Mouse (Mus musculus) cortical plate, adult 2 months (tissue): ENCODE data around the gene Sytl3. TPM values are rescaled to one million over a fixed set of nuclear protein-coding genes. Genes with fewer than 3 reads are reported as not detected.

Source experiments
- H3K27ac ChIP-seq: fragments of 200-500 bp; 2 replicates; pipeline ENCODE4 v1.5.1; 2012; ENCODE audit warnings: low read length, control low read depth, inconsistent platforms; ENCODE audit not compliant: insufficient read depth
- H3K4me1 ChIP-seq: fragments of 200-500 bp; 2 replicates; pipeline ENCODE4 v1.6.1; 2011; ENCODE audit warnings: low read length; ENCODE audit not compliant: control insufficient read depth, insufficient read depth
- H3K4me3 ChIP-seq: fragments of 200-500 bp; 2 replicates; pipeline ENCODE4 v1.5.1; 2011; ENCODE audit warnings: mild to moderate bottlenecking, low read length, control low read depth; ENCODE audit not compliant: insufficient read depth
- CTCF ChIP-seq: fragments of 200-500 bp; IDR thresholded peaks from 2 replicates; pipeline ENCODE4 v1.5.1; 2011; ENCODE audit warnings: mild to moderate bottlenecking, control low read depth, low read length; ENCODE audit not compliant: insufficient read depth; ENCODE audit errors: extremely low read depth
- POLR2A ChIP-seq: fragments of 200-500 bp; IDR thresholded peaks from 2 replicates; pipeline ENCODE4 v1.6.1; 2011; ENCODE audit warnings: mild to moderate bottlenecking, low read length, control low read depth; ENCODE audit not compliant: insufficient read depth; ENCODE audit errors: extremely low read depth
- polyA plus RNA-seq: library from polyadenylated mRNA; depleted of rRNA; stranded (reverse); fragments of >200 nt; gene quantifications from 2 replicates; pipeline ENCODE4 v1.2.3, GENCODE M21; 2012

Gene Sytl3
- polyA plus RNA-seq, 1 experiment, result 0.13 TPM

DNA sequence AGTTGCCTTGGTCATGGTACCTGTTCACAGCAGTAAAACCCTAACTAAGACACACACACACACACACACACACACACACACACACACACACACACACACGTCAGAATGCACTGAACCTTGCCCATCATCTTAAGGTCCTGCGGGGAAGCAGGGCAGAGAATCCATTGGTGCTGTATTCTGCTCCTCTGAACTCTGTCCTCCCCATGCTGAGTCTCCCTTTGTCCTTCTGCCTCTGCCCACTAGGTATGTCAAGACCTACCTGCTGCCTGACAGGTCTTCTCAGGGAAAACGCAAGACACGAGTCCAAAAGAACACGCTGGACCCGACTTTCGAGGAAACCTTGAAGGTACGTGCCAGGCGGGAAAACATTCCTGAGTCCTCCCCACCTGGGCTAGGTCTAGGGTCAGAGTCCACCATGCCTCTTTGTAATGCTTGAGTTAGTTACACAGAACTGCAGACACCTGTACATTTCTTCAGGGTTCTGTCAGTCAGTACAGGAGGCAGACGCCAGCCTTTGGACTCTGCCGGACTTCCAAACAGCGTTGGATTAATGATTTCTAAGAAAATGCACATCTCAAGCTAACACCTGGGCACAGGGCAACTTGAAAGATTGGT lies 69.2 kb downstream of the Sytl3 start:
- TF ChIP-seq CTCF (no peak), POLR2A (no peak)
- Histone ChIP-seq H3K4me1 (no peaks in the 10 kb centered on the region), H3K4me3 (no peak overlapping the region), H3K27ac (no peak overlapping the region)

DNA sequence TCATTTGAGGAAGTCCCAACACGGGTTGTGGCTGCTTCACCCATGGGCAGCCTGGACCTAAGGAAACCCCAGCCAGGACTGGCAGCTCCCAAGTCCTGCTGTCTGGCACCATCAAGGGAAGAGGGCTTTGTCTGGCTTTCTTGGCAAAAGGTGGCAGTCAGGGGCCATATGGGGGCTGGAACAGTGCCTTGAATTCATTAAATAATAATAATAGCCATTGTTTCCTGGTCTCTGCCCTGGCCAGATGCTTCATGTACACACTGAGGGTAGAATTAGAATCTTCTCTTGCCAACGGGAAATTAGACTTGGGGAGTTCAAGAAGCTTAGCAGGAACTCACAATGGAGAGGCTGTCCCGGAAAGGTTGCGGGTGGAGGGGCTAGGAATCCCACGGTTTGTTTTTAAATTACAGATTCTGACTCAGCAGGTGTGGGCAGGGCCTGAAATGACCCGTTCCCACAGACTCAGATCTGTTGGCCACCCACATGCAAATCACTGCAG lies 70.4 kb downstream of the Sytl3 start:
- Histone ChIP-seq H3K27ac (no peak overlapping the region), H3K4me1 (no peaks in the 10 kb centered on the region), H3K4me3 (no peak overlapping the region)
- TF ChIP-seq POLR2A, result no peak
- no peak for TF ChIP-seq CTCF

DNA sequence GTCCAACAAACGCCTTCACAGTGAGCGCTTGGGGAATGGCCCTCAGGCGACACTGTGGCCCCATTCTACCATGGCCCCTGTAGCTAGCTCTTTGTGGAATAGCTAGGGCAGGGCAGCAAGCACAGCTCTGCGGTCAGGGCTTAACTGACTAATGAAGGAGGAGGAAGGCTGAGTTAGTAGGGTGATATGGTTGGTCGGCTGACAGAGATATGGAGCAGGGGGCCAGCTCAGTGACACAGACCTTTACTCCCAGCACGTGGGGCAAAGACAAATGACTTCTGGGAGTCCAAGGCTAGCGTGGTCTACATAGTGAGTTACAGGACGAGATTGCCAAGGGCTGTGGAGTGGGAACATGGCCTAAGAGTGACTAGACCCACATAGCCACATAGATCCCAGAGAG lies 72.2 kb downstream of the Sytl3 start:
- no peak overlapping the region for H3K27ac ChIP-seq
- no peak for TF ChIP-seq POLR2A
- TF ChIP-seq CTCF, result no peak
- no peaks in the 10 kb centered on the region for H3K4me1 ChIP-seq
- H3K4me3 ChIP-seq, result no peak overlapping the region

DNA sequence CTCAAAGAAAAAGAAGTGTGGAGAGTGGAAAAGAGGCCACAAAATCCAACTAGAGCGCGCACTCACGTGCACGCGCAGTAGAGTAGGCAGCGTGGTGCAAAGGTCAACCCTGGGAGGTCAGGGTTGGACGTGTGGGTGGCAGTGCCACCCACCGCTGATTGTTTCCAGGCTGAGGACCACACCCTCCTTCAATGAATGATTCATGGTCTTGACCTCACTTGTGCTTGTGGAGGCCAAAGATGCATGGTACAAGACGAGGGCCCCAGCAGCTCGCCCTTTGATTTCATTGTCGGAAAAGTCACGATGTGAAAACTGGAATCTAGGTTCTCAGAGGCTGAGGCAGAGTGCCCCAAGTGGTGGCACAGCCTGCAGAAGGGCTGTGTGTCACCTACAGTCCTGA lies 72.7 kb downstream of the Sytl3 start:
- Histone ChIP-seq H3K4me1 (no peaks in the 10 kb centered on the region), H3K4me3 (no peak overlapping the region), H3K27ac (no peak overlapping the region)
- no peak for TF ChIP-seq POLR2A
- no peak for TF ChIP-seq CTCF

DNA sequence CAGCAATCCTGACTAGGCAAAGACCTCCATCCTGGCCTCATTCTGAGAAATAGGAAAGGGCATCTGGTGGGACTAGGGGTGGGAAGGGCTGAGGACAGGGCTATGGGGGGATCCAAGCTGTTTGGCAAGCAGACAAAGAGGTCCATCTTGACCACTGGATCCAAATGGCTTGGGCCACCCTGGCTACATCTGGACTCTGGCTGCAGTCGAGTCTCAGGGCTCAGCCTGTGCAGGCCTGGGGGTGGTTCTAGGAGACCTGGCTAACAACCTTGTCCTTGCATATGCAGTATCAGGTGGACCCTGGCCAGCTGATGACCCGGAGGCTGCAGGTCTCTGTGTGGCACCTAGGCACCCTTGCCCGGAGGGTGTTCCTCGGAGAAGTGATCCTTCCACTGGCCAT lies 73.8 kb downstream of the Sytl3 start:
- Histone ChIP-seq H3K4me1 (no peaks in the 10 kb centered on the region), H3K27ac (no peak overlapping the region), H3K4me3 (no peak overlapping the region)
- TF ChIP-seq POLR2A (no peak), CTCF (no peak)

DNA sequence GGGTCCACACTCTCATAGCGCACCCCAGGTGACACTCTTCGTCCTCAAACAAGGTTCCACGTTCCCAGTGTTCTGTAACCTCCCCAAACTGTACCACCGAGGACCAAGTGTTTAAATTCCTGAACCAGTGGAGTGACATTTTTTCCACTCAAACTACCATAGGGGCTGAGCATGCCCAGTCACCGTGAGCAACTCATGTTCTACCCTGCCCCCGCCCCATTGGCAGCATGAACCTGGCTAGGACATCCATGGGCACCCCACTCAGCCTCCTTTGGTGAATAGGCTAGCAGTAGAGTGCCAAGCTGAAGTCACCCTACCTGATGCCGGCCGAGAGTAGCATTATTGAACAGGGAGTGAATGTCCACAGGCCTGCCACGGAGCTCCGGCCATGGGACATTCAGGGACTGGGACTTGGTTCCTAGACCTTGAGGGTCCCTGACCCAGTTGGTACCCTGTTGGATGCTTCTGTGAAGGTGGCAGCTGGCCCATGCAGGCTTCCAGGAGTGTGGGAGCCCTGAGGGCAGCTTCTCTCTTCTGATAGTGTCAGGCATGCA lies 74.5 kb downstream of the Sytl3 start:
- Histone ChIP-seq H3K4me1 (no peaks in the 10 kb centered on the region), H3K4me3 (no peak overlapping the region), H3K27ac (no peak overlapping the region)
- TF ChIP-seq POLR2A (no peak), CTCF (no peak)

DNA sequence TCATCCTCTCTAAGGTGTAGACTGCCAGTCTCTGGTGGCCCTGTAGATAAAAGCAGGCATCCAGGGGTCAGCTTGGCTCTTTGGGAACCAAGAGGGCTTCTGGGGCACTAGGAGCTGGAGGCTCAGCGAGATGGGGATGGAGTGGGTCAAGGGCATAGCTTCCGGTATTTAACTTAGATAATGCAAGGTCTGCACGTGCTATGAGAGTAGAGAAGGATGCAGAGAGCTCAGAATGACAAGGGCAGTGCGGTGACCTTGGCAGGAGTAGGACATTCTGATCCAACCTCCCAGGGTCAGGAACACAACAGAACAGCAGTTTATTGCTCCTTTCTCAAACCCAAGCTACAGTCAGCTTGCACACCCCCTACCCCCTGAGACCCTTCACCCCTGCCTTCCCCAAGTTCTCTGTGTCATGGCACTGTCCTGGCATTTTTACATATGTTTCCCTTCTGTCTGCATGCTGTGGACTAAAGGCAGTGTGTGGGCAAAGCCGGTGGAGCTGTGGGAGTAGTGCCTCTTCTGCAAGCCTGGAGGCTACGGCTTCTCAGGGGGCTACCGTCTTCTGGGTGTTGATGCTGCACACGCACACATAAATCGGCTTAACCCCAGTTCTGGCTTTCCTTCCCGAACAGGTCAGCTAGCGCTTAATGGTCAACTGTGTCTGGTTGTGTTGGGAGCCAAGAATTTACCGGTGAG lies 76.0 kb downstream of the Sytl3 start:
- Histone ChIP-seq H3K27ac (no peak overlapping the region), H3K4me3 (no peak overlapping the region)
- TF ChIP-seq CTCF, result no peak
- no peak for TF ChIP-seq POLR2A

DNA sequence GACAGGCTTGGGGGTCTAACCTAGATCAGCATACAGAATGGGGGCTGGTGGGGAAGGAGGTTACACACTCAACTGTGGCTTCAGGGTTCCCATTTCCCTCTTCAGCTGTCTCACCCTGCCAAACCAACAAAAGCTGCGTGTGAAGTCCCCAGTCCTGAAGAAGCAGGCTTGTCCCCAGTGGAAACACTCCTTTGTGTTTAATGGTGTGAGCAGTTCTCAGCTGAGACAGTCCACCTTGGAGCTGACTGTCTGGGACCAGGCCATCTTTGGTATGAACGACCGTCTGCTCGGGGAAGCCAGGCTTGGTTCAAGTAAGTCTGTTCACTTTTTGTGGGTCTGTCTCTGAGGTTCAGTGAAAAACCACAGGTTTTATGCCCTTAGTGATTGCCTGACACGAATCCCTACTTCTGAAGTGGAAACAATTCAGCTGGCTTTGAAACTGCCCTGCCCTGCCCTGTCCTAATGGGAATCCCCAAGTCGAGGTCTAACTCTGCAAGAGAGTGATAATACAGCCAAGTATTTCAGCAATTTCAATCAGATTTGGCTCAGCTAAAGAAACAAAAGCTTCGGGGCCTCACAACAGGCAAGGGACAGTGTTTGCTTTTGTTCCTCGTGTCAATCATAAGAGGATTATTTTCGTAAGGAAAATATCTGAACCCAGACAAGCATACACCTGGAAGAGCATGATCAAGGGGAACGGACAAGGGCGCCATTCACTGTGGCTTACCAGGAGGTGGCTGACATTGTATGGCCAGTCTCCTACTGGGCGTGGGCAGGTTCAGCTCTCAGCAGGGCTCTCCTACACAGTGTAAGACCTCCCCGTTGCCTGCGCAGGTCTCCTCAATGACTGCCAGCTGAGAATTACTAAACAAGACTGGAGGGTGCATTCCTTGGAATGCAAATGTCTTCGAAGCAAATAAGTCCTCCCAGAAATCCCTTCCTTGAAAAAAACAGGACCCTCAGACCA lies 77.7 kb downstream of the Sytl3 start:
- Histone ChIP-seq H3K27ac (no peak overlapping the region), H3K4me1 (no peaks in the 10 kb centered on the region), H3K4me3 (no peak overlapping the region)
- TF ChIP-seq CTCF (no peak), POLR2A (no peak)

More for the DNA sequence above, 76.0 kb downstream of the Sytl3 start:
- H3K4me1 ChIP-seq, result no peaks in the 10 kb centered on the region
